Mouse (Mus musculus) gastrocnemius, adult 8-10 months (tissue): ENCODE measurements around the gene Cacng8. TPM values are rescaled to one million over a fixed set of nuclear protein-coding genes. Genes with fewer than 3 reads are reported as not detected.

Experiments
- microRNA-seq: library from miRNA; unstranded; fragments of <30 nt; microRNA quantifications from one replicate; pipeline ENCODE4 v1.2.0, GENCODE M21; 2022
- total RNA-seq, 4 experiments: library from RNA; stranded (reverse); gene quantifications; 2 replicates each; pipeline ENCODE4 v1.2.4; 2022

Cacng8 gene
- total RNA-seq, 4 experiments from 2014 or later = not detected

Small RNA genes lying within 50 kb of the gene (microRNA-seq; reads per million reads assigned to microRNA genes)
- gene Gm23450 = not detected

Other genes starting within 250 kb of the Cacng8 start
- not detected for gene AU018091, start 221.5 kb upstream of the Cacng8 start, total RNA-seq
- not detected for gene Nlrp12, start 140.9 kb upstream of the Cacng8 start, total RNA-seq
- gene Myadm, start 101.6 kb upstream of the Cacng8 start, total RNA-seq = 10 to 100 TPM; 11.7 to 19.2 (median 14.7) TPM
- gene Prkcg, start 101.5 kb upstream of the Cacng8 start, total RNA-seq = under 1 TPM; 0.29 to 0.94 (median 0.67) TPM
- gene Cacng7, start 57.7 kb upstream of the Cacng8 start, total RNA-seq = 10 to 100 TPM in 3 of 4 experiments, 1 to 10 TPM in 1; 8.5 to 16.4 (median 13.6) TPM
- gene Cacng6, start 33.5 kb downstream of the Cacng8 start, total RNA-seq = 100 to 1,000 TPM; 113 to 158 (median 136) TPM
- gene Tarm1, start 111.9 kb downstream of the Cacng8 start, total RNA-seq = not detected
- not detected for gene Oscar, start 225.5 kb downstream of the Cacng8 start, total RNA-seq
- gene Ndufa3, start 226.7 kb downstream of the Cacng8 start, total RNA-seq = 1,000 to 10,000 TPM; 1,040 to 1,135 (median 1,076) TPM
- 10 to 100 TPM; 10.9 to 13.9 (median 13.3) TPM for gene Tfpt, start 239.2 kb downstream of the Cacng8 start, total RNA-seq
- gene Prpf31, start 239.3 kb downstream of the Cacng8 start, total RNA-seq = 10 to 100 TPM; 17.5 to 24.7 (median 20.8) TPM